Mouse (Mus musculus): ENCODE data around the gene Arhgef33. TPM values are rescaled to one million over a fixed set of nuclear protein-coding genes. Genes with fewer than 3 reads are reported as not detected.

The Arhgef33 gene
- polyA plus RNA-seq, 1 experiment from 2014 or later: 1.7 TPM

DNA sequence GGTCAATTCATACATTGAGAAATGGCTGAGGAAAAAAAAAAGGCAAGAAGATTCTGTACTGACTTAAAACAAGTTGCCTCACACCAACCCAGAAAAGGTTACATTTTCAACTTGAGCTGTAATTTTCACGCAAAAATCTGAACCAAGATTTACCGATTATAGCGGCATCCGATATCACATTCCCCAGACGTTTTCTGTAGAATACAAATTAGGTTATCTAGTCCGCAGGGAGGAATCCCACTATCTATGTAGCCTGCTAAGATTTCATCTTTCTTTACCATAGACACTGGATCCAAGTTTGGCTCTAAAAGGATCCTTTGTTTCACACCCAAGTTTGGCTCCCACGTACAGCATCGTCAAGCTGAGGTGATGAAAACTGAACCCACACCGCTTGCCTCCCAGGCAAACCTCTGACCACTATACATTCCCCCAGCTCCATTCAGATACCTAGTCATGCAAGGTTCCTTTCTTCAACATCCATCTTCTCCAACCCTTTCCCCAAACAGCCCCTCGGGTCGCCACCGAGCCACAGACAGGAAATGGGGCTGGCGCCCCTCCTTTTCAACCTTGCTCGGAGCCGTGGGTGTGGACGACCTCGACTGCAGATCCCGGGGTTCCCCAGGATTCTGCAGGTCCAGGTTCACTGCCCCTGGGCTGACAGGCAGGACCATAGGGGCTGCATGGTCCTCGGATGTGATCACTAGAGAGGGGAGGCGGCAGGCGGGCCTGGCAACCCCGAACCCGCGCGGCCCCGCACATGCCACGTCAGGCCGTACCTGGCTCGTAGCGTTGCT lies 17.7 kb upstream of the Arhgef33 start:
- Histone ChIP-seq H3K4me2 (ENCODE audit: low read depth, low read length) (peak overlapping the region; percentile 70), H3K27ac (replicated peaks; ENCODE audit: low read depth, low read length) (peak overlapping the region; percentile 84), H3K36me3 (ENCODE audit: control insufficient read depth, insufficient read depth, low read length) (no peaks in the 10 kb centered on the region), H3K9ac (ENCODE audit: low read depth, low read length) (peak overlapping the region; percentile 87), H3K4me1 (ENCODE audit: control insufficient read depth, insufficient read depth, low read length) (peaks cover 7% of the 10 kb centered on the region; the same call in 1 of the 2 replicates), H3K27me3 (replicated peaks; ENCODE audit: control insufficient read depth, insufficient read depth, low read length) (no peaks in the 10 kb centered on the region), H3K9me3 (ENCODE audit: control insufficient read depth, low read length) (no peaks in the 10 kb centered on the region), H3K4me3 (ENCODE audit: low read depth, low read length) (peak overlapping the region; percentile 87)
- under 1% methylated on average over 22 of the region's 30 CpGs for WGBS
- ATAC-seq (ENCODE audit: low read depth) (no peak; the same call in 1 of the 2 replicates), DNase-seq (ENCODE audit: low spot score) (peak; percentile 40)

DNA sequence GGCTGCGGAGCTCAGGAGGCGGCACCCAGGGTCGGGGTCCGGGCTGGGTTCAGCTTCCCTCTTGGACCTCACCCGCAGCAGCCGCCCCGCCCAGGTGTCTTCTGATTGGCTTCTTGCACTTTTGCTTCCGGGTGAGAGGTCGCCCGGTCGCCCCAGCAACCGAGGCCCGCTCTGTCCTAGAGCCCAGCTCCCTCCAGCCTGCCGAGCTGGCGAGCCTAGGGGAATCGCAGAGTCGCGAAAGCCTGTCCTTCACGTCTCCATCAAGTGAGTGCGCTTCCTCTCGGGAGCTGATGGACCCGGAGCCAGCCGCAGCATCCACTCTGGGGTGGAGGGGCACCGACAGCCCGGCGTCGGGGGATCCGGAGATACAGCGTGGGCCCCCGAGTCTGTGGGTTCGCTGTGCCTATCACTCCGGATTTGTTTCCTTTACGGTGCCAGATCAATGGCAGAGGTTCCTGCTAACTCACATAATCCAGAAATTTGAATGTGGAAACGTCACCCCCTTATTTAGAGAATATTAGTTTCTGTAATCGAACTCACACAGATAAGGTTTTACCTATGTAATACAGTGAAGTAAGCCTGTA lies 17.0 kb upstream of the Arhgef33 start, which contains the start of the genes Morn2 and Dhx57:
TSS of gene Morn2 (plus strand) at position 130 of the 584 bp plus-strand sequence.
TSS of gene Dhx57 (minus strand) at position 403 of the 584 bp plus-strand sequence.
- DNase-seq (ENCODE audit: low spot score) (peak; percentile 97), ATAC-seq (ENCODE audit: low read depth) (peak; percentile 99)
- H3K27me3 ChIP-seq (replicated peaks; ENCODE audit: control insufficient read depth, insufficient read depth, low read length): no peaks in the 10 kb centered on the region
- peak within 1 kb of the TSS; percentile 84 for H3K27ac ChIP-seq (replicated peaks; ENCODE audit: low read depth, low read length)
- peak within 1 kb of the TSS; percentile 87 for H3K9ac ChIP-seq (ENCODE audit: low read depth, low read length)
- H3K4me3 ChIP-seq (ENCODE audit: low read depth, low read length): peak within 1 kb of the TSS; percentile 87
- peak within 1 kb of the TSS; percentile 70 for H3K4me2 ChIP-seq (ENCODE audit: low read depth, low read length)
- WGBS: 1% methylated on average over 23 of the region's 35 CpGs
- no peaks in the 10 kb centered on the region for H3K9me3 ChIP-seq (ENCODE audit: control insufficient read depth, low read length)
- H3K36me3 ChIP-seq (ENCODE audit: control insufficient read depth, insufficient read depth, low read length): no peaks in the 10 kb centered on the region
- peaks cover 7% of the 10 kb centered on the region; the same call in 1 of the 2 replicates for H3K4me1 ChIP-seq (ENCODE audit: control insufficient read depth, insufficient read depth, low read length)

DNA sequence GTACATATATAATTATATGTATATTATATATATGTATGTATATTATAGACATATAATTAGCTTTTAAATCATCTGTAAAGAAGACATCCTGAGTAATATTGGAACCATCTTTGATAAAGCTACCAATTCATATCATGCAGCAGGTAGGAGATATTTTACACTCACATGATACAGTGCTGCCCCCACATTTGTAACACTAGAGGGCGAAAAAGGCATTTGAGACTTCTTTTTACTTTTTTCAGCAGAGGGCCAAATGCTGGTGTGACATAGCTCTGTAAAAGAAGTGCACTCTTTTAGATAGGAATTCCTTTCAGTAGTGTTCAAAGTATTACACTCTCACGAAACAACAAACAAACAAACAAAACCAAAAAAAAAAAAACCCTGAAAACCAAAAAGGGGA lies 16.1 kb upstream of the Arhgef33 start:
- Histone ChIP-seq H3K4me2 (ENCODE audit: low read depth, low read length) (no peak overlapping the region), H3K4me1 (ENCODE audit: control insufficient read depth, insufficient read depth, low read length) (peaks cover 7% of the 10 kb centered on the region; the same call in 1 of the 2 replicates), H3K27me3 (replicated peaks; ENCODE audit: control insufficient read depth, insufficient read depth, low read length) (no peaks in the 10 kb centered on the region), H3K9ac (ENCODE audit: low read depth, low read length) (no peak overlapping the region), H3K36me3 (ENCODE audit: control insufficient read depth, insufficient read depth, low read length) (no peaks in the 10 kb centered on the region), H3K27ac (replicated peaks; ENCODE audit: low read depth, low read length) (no peak overlapping the region), H3K4me3 (ENCODE audit: low read depth, low read length) (no peak overlapping the region), H3K9me3 (ENCODE audit: control insufficient read depth, low read length) (no peaks in the 10 kb centered on the region)
- WGBS: 19% methylated on average over 2 of the region's 2 CpGs
- ATAC-seq (ENCODE audit: low read depth) (no peak), DNase-seq (ENCODE audit: low spot score) (peak; percentile 79)

DNA sequence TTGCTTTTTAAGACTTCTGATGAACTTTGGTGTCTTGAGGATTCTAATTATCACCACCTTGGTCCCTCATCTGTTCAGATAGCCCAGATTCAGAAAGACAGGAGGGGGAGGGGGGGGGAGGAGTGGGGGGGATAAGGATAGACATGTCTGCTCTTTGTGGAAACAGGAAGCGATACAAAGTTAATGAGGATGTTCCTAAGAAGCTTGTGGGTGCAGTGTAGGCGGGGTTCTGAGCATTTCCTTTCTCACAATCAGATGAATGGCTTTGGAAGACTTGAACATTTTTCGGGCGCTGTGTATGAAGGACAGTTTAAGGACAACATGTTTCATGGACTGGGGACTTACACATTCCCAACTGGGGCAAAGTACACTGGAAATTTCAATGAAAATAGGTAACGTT lies 11.9 kb upstream of the Arhgef33 start:
- WGBS: 88% methylated on average over 5 of the region's 5 CpGs
- Histone ChIP-seq H3K27ac (replicated peaks; ENCODE audit: low read depth, low read length) (no peak overlapping the region), H3K4me3 (ENCODE audit: low read depth, low read length) (no peak overlapping the region), H3K9ac (ENCODE audit: low read depth, low read length) (no peak overlapping the region), H3K36me3 (ENCODE audit: control insufficient read depth, insufficient read depth, low read length) (no peaks in the 10 kb centered on the region), H3K4me2 (ENCODE audit: low read depth, low read length) (no peak overlapping the region), H3K27me3 (replicated peaks; ENCODE audit: control insufficient read depth, insufficient read depth, low read length) (no peaks in the 10 kb centered on the region), H3K9me3 (ENCODE audit: control insufficient read depth, low read length) (no peaks in the 10 kb centered on the region), H3K4me1 (ENCODE audit: control insufficient read depth, insufficient read depth, low read length) (no peaks in the 10 kb centered on the region)
- no peak for DNase-seq (ENCODE audit: low spot score)
- no peak for ATAC-seq (ENCODE audit: low read depth)

DNA sequence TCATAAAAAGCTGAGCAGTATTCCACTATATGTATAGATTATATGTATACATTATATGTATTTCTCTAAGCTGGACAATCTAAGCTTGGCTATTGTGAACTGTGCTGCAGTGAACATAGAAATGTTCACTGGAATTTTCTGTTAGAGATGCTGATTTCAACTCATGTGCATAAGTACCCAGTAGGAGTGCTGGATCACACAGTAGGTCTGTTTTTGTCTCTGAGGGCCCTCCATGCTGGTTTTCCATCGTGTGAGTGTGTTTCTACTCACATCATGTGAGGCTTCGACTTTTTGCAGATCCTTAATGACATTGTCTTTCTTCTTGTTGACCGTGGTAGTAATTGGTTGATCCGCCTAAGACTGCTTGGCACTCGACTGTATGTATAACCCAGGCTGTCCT lies 8.4 kb upstream of the Arhgef33 start:
- WGBS: 84% methylated on average over 5 of the region's 5 CpGs
- Histone ChIP-seq H3K4me2 (ENCODE audit: low read depth, low read length) (no peak overlapping the region), H3K27me3 (replicated peaks; ENCODE audit: control insufficient read depth, insufficient read depth, low read length) (no peaks in the 10 kb centered on the region), H3K9me3 (ENCODE audit: control insufficient read depth, low read length) (no peaks in the 10 kb centered on the region), H3K36me3 (ENCODE audit: control insufficient read depth, insufficient read depth, low read length) (no peaks in the 10 kb centered on the region), H3K9ac (ENCODE audit: low read depth, low read length) (no peak overlapping the region), H3K27ac (replicated peaks; ENCODE audit: low read depth, low read length) (no peak overlapping the region), H3K4me3 (ENCODE audit: low read depth, low read length) (no peak overlapping the region), H3K4me1 (ENCODE audit: control insufficient read depth, insufficient read depth, low read length) (no peaks in the 10 kb centered on the region)
- ATAC-seq (ENCODE audit: low read depth) (no peak), DNase-seq (ENCODE audit: low spot score) (no peak)

DNA sequence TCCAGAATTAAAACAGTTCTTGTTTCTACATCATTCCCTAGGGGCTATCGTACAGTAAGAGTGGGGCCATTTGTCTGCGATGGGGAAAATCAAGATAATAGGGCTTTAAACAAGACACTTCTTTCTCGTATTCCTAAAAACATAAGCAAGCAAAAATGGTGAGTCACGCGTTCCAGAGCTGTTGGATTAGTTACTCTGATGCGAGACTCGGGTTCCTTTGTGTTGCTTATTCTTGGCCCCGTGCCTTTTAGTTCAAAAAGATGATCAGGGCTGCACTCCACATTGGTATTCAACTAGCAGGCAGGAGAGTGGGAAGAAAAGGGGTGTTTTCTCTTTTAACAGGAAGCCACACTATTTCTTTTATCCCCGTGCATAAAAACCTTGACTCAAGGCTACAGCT lies 4.6 kb downstream of the Arhgef33 start:
- H3K4me1 ChIP-seq (ENCODE audit: control insufficient read depth, insufficient read depth, low read length): peaks cover 7% of the 10 kb centered on the region
- WGBS: 41% methylated on average over 9 of the region's 9 CpGs
- H3K4me2 ChIP-seq (ENCODE audit: low read depth, low read length): 0 out of 2 replicates have a peak overlapping the region, but pooled peaks have one; percentile 7
- no peaks in the 10 kb centered on the region for H3K36me3 ChIP-seq (ENCODE audit: control insufficient read depth, insufficient read depth, low read length)
- H3K9ac ChIP-seq (ENCODE audit: low read depth, low read length): no peak overlapping the region
- H3K27me3 ChIP-seq (replicated peaks; ENCODE audit: control insufficient read depth, insufficient read depth, low read length): no peaks in the 10 kb centered on the region
- H3K27ac ChIP-seq (replicated peaks; ENCODE audit: low read depth, low read length): 0 out of 2 replicates have a peak overlapping the region, but pooled peaks have one; percentile 28
- no peak overlapping the region for H3K4me3 ChIP-seq (ENCODE audit: low read depth, low read length)
- DNase-seq (ENCODE audit: low spot score) (peak; percentile 82), ATAC-seq (ENCODE audit: low read depth) (0 out of 2 replicates have a peak, but pooled peaks have one; percentile 50)
- H3K9me3 ChIP-seq (ENCODE audit: control insufficient read depth, low read length): no peaks in the 10 kb centered on the region

DNA sequence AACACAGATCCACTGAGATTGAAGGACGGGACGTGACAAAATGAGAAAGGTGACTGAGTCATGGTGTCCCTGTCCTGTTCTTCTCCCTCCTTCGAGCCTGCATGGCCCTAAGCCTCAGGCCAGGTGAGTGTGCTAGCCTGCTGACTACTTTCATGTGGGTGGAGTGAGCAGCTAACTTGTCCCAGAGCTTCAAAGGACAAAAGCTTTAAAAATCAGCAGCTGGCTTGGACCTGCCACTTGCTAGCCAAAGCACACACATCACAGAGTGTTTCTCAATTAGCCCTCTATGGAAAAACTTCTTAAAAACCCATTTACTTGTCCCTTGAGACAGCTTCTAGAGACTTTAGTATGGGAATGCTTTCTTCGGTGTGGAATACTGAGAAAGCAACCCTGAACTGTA lies 5.2 kb downstream of the Arhgef33 start:
- WGBS: 82% methylated on average over 4 of the region's 4 CpGs
- Histone ChIP-seq H3K4me3 (ENCODE audit: low read depth, low read length) (no peak overlapping the region), H3K36me3 (ENCODE audit: control insufficient read depth, insufficient read depth, low read length) (no peaks in the 10 kb centered on the region), H3K9ac (ENCODE audit: low read depth, low read length) (no peak overlapping the region), H3K4me2 (ENCODE audit: low read depth, low read length) (no peak overlapping the region), H3K9me3 (ENCODE audit: control insufficient read depth, low read length) (no peaks in the 10 kb centered on the region), H3K27me3 (replicated peaks; ENCODE audit: control insufficient read depth, insufficient read depth, low read length) (no peaks in the 10 kb centered on the region), H3K4me1 (ENCODE audit: control insufficient read depth, insufficient read depth, low read length) (peaks cover 7% of the 10 kb centered on the region), H3K27ac (replicated peaks; ENCODE audit: low read depth, low read length) (no peak overlapping the region)
- DNase-seq (ENCODE audit: low spot score): peak; percentile 7
- ATAC-seq (ENCODE audit: low read depth): no peak

DNA sequence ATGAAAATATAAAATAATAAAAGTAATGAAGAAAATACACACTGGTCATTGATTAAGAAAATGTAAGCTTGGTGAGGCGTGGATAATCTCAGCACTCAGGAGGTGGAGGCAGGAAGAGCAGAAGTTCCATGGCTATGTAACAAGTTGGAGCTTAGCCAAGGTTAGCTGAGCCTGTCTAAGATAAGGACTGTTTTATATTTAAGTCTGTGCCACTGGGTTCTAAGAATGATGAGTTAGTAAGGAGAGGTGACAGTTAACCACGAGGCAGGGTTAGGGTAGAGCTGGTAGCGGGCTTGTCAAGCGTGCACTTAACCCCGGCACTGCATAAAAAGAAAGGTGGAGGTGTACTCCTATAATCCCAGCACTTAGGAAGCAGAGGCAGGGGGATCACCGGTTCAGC lies 15.0 kb downstream of the Arhgef33 start:
- Histone ChIP-seq H3K4me1 (ENCODE audit: control insufficient read depth, insufficient read depth, low read length) (no peaks in the 10 kb centered on the region; the same call in 1 of the 2 replicates), H3K36me3 (ENCODE audit: control insufficient read depth, insufficient read depth, low read length) (no peaks in the 10 kb centered on the region), H3K4me2 (ENCODE audit: low read depth, low read length) (no peak overlapping the region), H3K27ac (replicated peaks; ENCODE audit: low read depth, low read length) (no peak overlapping the region), H3K27me3 (replicated peaks; ENCODE audit: control insufficient read depth, insufficient read depth, low read length) (no peaks in the 10 kb centered on the region), H3K9ac (ENCODE audit: low read depth, low read length) (no peak overlapping the region), H3K4me3 (ENCODE audit: low read depth, low read length) (no peak overlapping the region), H3K9me3 (ENCODE audit: control insufficient read depth, low read length) (no peaks in the 10 kb centered on the region)
- DNase-seq (ENCODE audit: low spot score): no peak
- no peak for ATAC-seq (ENCODE audit: low read depth)
- WGBS: 84% methylated on average over 6 of the region's 6 CpGs
